Mouse (Mus musculus): ENCODE data around the gene Csrnp3. TPM values are rescaled to one million over a fixed set of nuclear protein-coding genes. Genes with fewer than 3 reads are reported as not detected.

The Csrnp3 gene
- polyA plus RNA-seq, 3 experiments from 2014 or later = not detected

GRCm38 (mm10) chr2:65953726-65954340 is 108.3 kb downstream of the Csrnp3 start:
- ATAC-seq = no peak

GRCm38 (mm10) chr2:65955804-65956203 is 110.2 kb downstream of the Csrnp3 start:
- ATAC-seq = no peak

- ATAC-seq = no peak
These were observed 111.2 kb downstream of the Csrnp3 start for GRCm38 (mm10) chr2:65956727-65957126.

- no peak for ATAC-seq
These were observed 117.9 kb downstream of the Csrnp3 start for GRCm38 (mm10) chr2:65963420-65963819.

GRCm38 (mm10) chr2:65968810-65969209 is 123.2 kb downstream of the Csrnp3 start:
- ATAC-seq = no peak

- no peak for ATAC-seq
These were observed 128.3 kb downstream of the Csrnp3 start for GRCm38 (mm10) chr2:65973907-65974306.

- ATAC-seq = no peak
These were observed 129.8 kb downstream of the Csrnp3 start for GRCm38 (mm10) chr2:65975383-65975782.

GRCm38 (mm10) chr2:65979338-65980053 is 133.9 kb downstream of the Csrnp3 start:
- ATAC-seq = no peak

- no peak for ATAC-seq
These were observed 135.9 kb downstream of the Csrnp3 start for GRCm38 (mm10) chr2:65981470-65981869.

GRCm38 (mm10) chr2:65981965-65982364 is 136.4 kb downstream of the Csrnp3 start:
- no peak for ATAC-seq

GRCm38 (mm10) chr2:65985706-65986105 is 140.1 kb downstream of the Csrnp3 start:
- ATAC-seq = no peak

GRCm38 (mm10) chr2:65987069-65987468 is 141.5 kb downstream of the Csrnp3 start:
- no peak for ATAC-seq

- ATAC-seq = no peak
These were observed 142.0 kb downstream of the Csrnp3 start for GRCm38 (mm10) chr2:65987588-65987987.

- no peak for ATAC-seq
These were observed 143.2 kb downstream of the Csrnp3 start for GRCm38 (mm10) chr2:65988788-65989187.

- no peak for ATAC-seq
These were observed 144.5 kb downstream of the Csrnp3 start for GRCm38 (mm10) chr2:65990108-65990507.

GRCm38 (mm10) chr2:65990754-65991153 is 145.2 kb downstream of the Csrnp3 start:
- no peak for ATAC-seq

- no peak for ATAC-seq
These were observed 147.8 kb downstream of the Csrnp3 start for GRCm38 (mm10) chr2:65993371-65993770.

- ATAC-seq = no peak
These were observed 149.4 kb downstream of the Csrnp3 start for GRCm38 (mm10) chr2:65994886-65995468.

- no peak for ATAC-seq
These were observed 153.2 kb downstream of the Csrnp3 start for GRCm38 (mm10) chr2:65998747-65999146.

- no peak for ATAC-seq
These were observed 163.6 kb downstream of the Csrnp3 start for GRCm38 (mm10) chr2:66008995-66009654.

GRCm38 (mm10) chr2:66009677-66010076 is 164.1 kb downstream of the Csrnp3 start:
- no peak for ATAC-seq

GRCm38 (mm10) chr2:66018711-66019110 is 173.1 kb downstream of the Csrnp3 start:
- ATAC-seq = no peak

GRCm38 (mm10) chr2:66019235-66019634 is 173.7 kb downstream of the Csrnp3 start:
- no peak for ATAC-seq

Data from inflammation-experienced regulatory T-cells, adult 6 months (primary cell).